In genomic region chr14:31268301-31269001, GRCm38 (mm10) we compare ENCODE assay signal across 8 mouse cellular contexts. TPM values are rescaled to one million over a fixed set of nuclear protein-coding genes. Genes with fewer than 3 reads are reported as not detected.
A peak's percentile ranks its signal among the peaks of the same experiment; 100 is the strongest.
DNase-seq lines count a peak whose midpoint lies in the region; ATAC-seq and TF ChIP-seq lines count a peak whose summit lies in the region.

No protein-coding gene starts in this region.

- TF ChIP-seq CTCF in lung, embryonic 14.5 days (IDR thresholded peaks at IDR 0.05; ENCODE audit: low read depth), result no peak

- ATAC-seq in lung, embryonic 14.5 days (ENCODE audit: insufficient read depth), result no peak
- ATAC-seq in hindbrain, embryonic 12.5 days (ENCODE audit: low FRiP score), result peak; percentile 79
- no peak for ATAC-seq in limb, embryonic 11.5 days (ENCODE audit: insufficient number of reproducible peaks, low FRiP score, low TSS enrichment, low read depth)
- no peak for ATAC-seq in stomach, embryonic 16.5 days (ENCODE audit: insufficient read depth, low FRiP score)
- ATAC-seq in megakaryocyte-erythroid progenitor cell, adult 5-6 weeks (replicated peaks; ENCODE audit: low FRiP score, low TSS enrichment, poor library complexity, severe bottlenecking), result no peak
- no peak for ATAC-seq in granulocyte monocyte progenitor cell, adult 5-6 weeks (replicated peaks; ENCODE audit: poor library complexity, severe bottlenecking)

- DNase-seq in lung, embryonic 14.5 days, result no peak
- no peak for DNase-seq in lung, postnatal 10 days
- DNase-seq in limb, embryonic 11.5 days (ENCODE audit: low spot score), result no peak
- no peak for DNase-seq in adipocyte (ENCODE audit: low spot score)

- no peak overlapping the region for H3K27ac ChIP-seq in lung, embryonic 14.5 days (ENCODE audit: low read depth)
- peak overlapping the region; percentile 25; the same call in 1 of the 2 replicates for H3K27ac ChIP-seq in hindbrain, embryonic 12.5 days
- no peak overlapping the region for H3K27ac ChIP-seq in limb, embryonic 11.5 days (replicated peaks; ENCODE audit: low read depth, low read length)
- no peak overlapping the region for H3K27ac ChIP-seq in stomach, embryonic 16.5 days (ENCODE audit: low read length)

- H3K27me3 ChIP-seq in lung, embryonic 14.5 days (ENCODE audit: insufficient read depth, low read length), result no peaks in the 10 kb centered on the region
- peaks cover 7% of the 10 kb centered on the region; the same call in 1 of the 2 replicates for H3K27me3 ChIP-seq in hindbrain, embryonic 12.5 days
- H3K27me3 ChIP-seq in limb, embryonic 11.5 days (ENCODE audit: control insufficient read depth, insufficient read depth, low read length), result no peaks in the 10 kb centered on the region
- no peaks in the 10 kb centered on the region for H3K27me3 ChIP-seq in stomach, embryonic 16.5 days (ENCODE audit: control insufficient read depth, insufficient read depth, low read length)

- no peaks in the 10 kb centered on the region for H3K4me1 ChIP-seq in lung, embryonic 14.5 days (ENCODE audit: insufficient read depth)
- peaks cover 22% of the 10 kb centered on the region for H3K4me1 ChIP-seq in hindbrain, embryonic 12.5 days
- peaks cover 12% of the 10 kb centered on the region for H3K4me1 ChIP-seq in limb, embryonic 11.5 days (ENCODE audit: control insufficient read depth, insufficient read depth, low read length)
- no peaks in the 10 kb centered on the region; the same call in 1 of the 2 replicates for H3K4me1 ChIP-seq in stomach, embryonic 16.5 days (ENCODE audit: control insufficient read depth, insufficient read depth, low read length)

- no peaks in the 10 kb centered on the region for H3K36me3 ChIP-seq in lung, embryonic 14.5 days (ENCODE audit: insufficient read depth)
- 0 out of 2 replicates have a peak, but pooled peaks cover 4% of the 10 kb centered on the region for H3K36me3 ChIP-seq in hindbrain, embryonic 12.5 days
- no peaks in the 10 kb centered on the region for H3K36me3 ChIP-seq in limb, embryonic 11.5 days (ENCODE audit: control insufficient read depth, insufficient read depth, low read length)
- H3K36me3 ChIP-seq in stomach, embryonic 16.5 days (ENCODE audit: control insufficient read depth, insufficient read depth, low read length), result no peaks in the 10 kb centered on the region

- 62% methylated on average over 9 of the region's 9 CpGs for WGBS in lung, embryonic 14.5 days
- 44% methylated on average over 9 of the region's 9 CpGs for WGBS in hindbrain, embryonic 12.5 days
- 77% methylated on average over 9 of the region's 9 CpGs for WGBS in limb, embryonic 11.5 days
- 73% methylated on average over 9 of the region's 9 CpGs for WGBS in stomach, embryonic 16.5 days

- H3K9me3 ChIP-seq in lung, embryonic 14.5 days (ENCODE audit: low read depth, low read length), result no peaks in the 10 kb centered on the region
- H3K9me3 ChIP-seq in hindbrain, embryonic 12.5 days (replicated peaks), result no peaks in the 10 kb centered on the region
- H3K9me3 ChIP-seq in limb, embryonic 11.5 days (ENCODE audit: control insufficient read depth, low read length), result no peaks in the 10 kb centered on the region
- H3K9me3 ChIP-seq in stomach, embryonic 16.5 days (replicated peaks; ENCODE audit: control insufficient read depth, low read length), result no peaks in the 10 kb centered on the region

- peak overlapping the region; percentile 67; the same call in 1 of the 2 replicates for H3K4me2 ChIP-seq in lung, embryonic 14.5 days
- peak overlapping the region; percentile 47 for H3K4me2 ChIP-seq in hindbrain, embryonic 12.5 days (replicated peaks)
- H3K4me2 ChIP-seq in limb, embryonic 11.5 days (ENCODE audit: low read depth, severe bottlenecking), result peak overlapping the region; percentile 51; the same call in 1 of the 2 replicates
- H3K4me2 ChIP-seq in stomach, embryonic 16.5 days (ENCODE audit: low read depth, low read length), result peak overlapping the region; percentile 71

- no peak overlapping the region for H3K9ac ChIP-seq in lung, embryonic 14.5 days
- H3K9ac ChIP-seq in hindbrain, embryonic 12.5 days, result no peak overlapping the region
- peak overlapping the region; percentile 41; the same call in 1 of the 2 replicates for H3K9ac ChIP-seq in limb, embryonic 11.5 days (ENCODE audit: low read length)
- H3K9ac ChIP-seq in stomach, embryonic 16.5 days (ENCODE audit: low read length), result peak overlapping the region; percentile 69

- no peak overlapping the region for H3K4me3 ChIP-seq in lung, embryonic 14.5 days (ENCODE audit: low read depth, low read length)
- H3K4me3 ChIP-seq in hindbrain, embryonic 12.5 days, result 0 out of 2 replicates have a peak overlapping the region, but pooled peaks have one; percentile 18
- no peak overlapping the region for H3K4me3 ChIP-seq in limb, embryonic 11.5 days (ENCODE audit: low read depth, low read length)
- peak overlapping the region; percentile 49; the same call in 1 of the 2 replicates for H3K4me3 ChIP-seq in stomach, embryonic 16.5 days (replicated peaks; ENCODE audit: low read length)

RNA-seq across cellular contexts. Expression of gene Bap1, which starts 17.2 kb away (rescaled TPM):
- polyA plus RNA-seq in lung, embryonic 14.5 days (2014; fragmentation: Nextera tagmentation; extraction: Ambion mirVana), result 83.1 and 91.5 TPM in 2 replicates
- polyA plus RNA-seq in hindbrain, embryonic 12.5 days (2016; fragmentation: Nextera tagmentation; extraction: Ambion mirVana), result 110 and 112 TPM in 2 replicates
- 111 and 112 TPM in 2 replicates for polyA plus RNA-seq in limb, embryonic 11.5 days (2014; fragmentation: Nextera tagmentation; extraction: Ambion mirVana)
- polyA plus RNA-seq in stomach, embryonic 16.5 days (2015; fragmentation: Nextera tagmentation; extraction: Ambion mirVana), result 64.1 and 69.0 TPM in 2 replicates
- total RNA-seq in megakaryocyte-erythroid progenitor cell, adult 5-6 weeks (2014; fragmentation: Nextera tagmentation), result 42.7 and 43.6 TPM in 2 replicates
- 65.4 and 67.9 TPM in 2 replicates for total RNA-seq in megakaryocyte-erythroid progenitor cell, adult 5-6 weeks (2017)
- 29.9 and 40.9 TPM in 2 replicates for total RNA-seq in granulocyte monocyte progenitor cell, adult 5-6 weeks (2014; fragmentation: Nextera tagmentation)
- 47.9 and 54.8 TPM in 2 replicates for total RNA-seq in granulocyte monocyte progenitor cell, adult 5-6 weeks (2017)

RNA-seq across cellular contexts. Expression of gene Phf7, which starts 17.3 kb away (rescaled TPM):
- 11.8 and 16.5 TPM in 2 replicates for polyA plus RNA-seq in lung, embryonic 14.5 days (2014; fragmentation: Nextera tagmentation; extraction: Ambion mirVana)
- 12.4 TPM in 2 replicates for polyA plus RNA-seq in hindbrain, embryonic 12.5 days (2016; fragmentation: Nextera tagmentation; extraction: Ambion mirVana)
- polyA plus RNA-seq in limb, embryonic 11.5 days (2014; fragmentation: Nextera tagmentation; extraction: Ambion mirVana), result 12.7 and 13.5 TPM in 2 replicates
- polyA plus RNA-seq in stomach, embryonic 16.5 days (2015; fragmentation: Nextera tagmentation; extraction: Ambion mirVana), result 9.5 and 12.7 TPM in 2 replicates
- 10.2 and 23.0 TPM in 2 replicates for total RNA-seq in megakaryocyte-erythroid progenitor cell, adult 5-6 weeks (2014; fragmentation: Nextera tagmentation)
- 9.8 and 15.7 TPM in 2 replicates for total RNA-seq in megakaryocyte-erythroid progenitor cell, adult 5-6 weeks (2017)
- total RNA-seq in granulocyte monocyte progenitor cell, adult 5-6 weeks (2014; fragmentation: Nextera tagmentation), result 13.9 and 15.2 TPM in 2 replicates
- total RNA-seq in granulocyte monocyte progenitor cell, adult 5-6 weeks (2017), result 14.8 and 17.4 TPM in 2 replicates

RNA-seq across cellular contexts. Expression of gene Sema3g, which starts 50.8 kb away (rescaled TPM):
- 0.38 and 0.49 TPM in 2 replicates for polyA plus RNA-seq in lung, embryonic 14.5 days (2014; fragmentation: Nextera tagmentation; extraction: Ambion mirVana)
- polyA plus RNA-seq in hindbrain, embryonic 12.5 days (2016; fragmentation: Nextera tagmentation; extraction: Ambion mirVana), result 0.79 and 1.2 TPM in 2 replicates
- polyA plus RNA-seq in limb, embryonic 11.5 days (2014; fragmentation: Nextera tagmentation; extraction: Ambion mirVana), result 0.09 and 0.20 TPM in 2 replicates
- 0.67 and 0.90 TPM in 2 replicates for polyA plus RNA-seq in stomach, embryonic 16.5 days (2015; fragmentation: Nextera tagmentation; extraction: Ambion mirVana)
- total RNA-seq in megakaryocyte-erythroid progenitor cell, adult 5-6 weeks (2014; fragmentation: Nextera tagmentation), result not detected in 2 replicates
- not detected in 2 replicates for total RNA-seq in megakaryocyte-erythroid progenitor cell, adult 5-6 weeks (2017)
- total RNA-seq in granulocyte monocyte progenitor cell, adult 5-6 weeks (2014; fragmentation: Nextera tagmentation), result 0.21 TPM in 1 of 2 replicates, not detected in the other
- not detected in 2 replicates for total RNA-seq in granulocyte monocyte progenitor cell, adult 5-6 weeks (2017)

RNA-seq across cellular contexts. Expression of gene Nisch, which starts 51.7 kb away (rescaled TPM):
- 386 and 411 TPM in 2 replicates for polyA plus RNA-seq in lung, embryonic 14.5 days (2014; fragmentation: Nextera tagmentation; extraction: Ambion mirVana)
- 464 and 474 TPM in 2 replicates for polyA plus RNA-seq in hindbrain, embryonic 12.5 days (2016; fragmentation: Nextera tagmentation; extraction: Ambion mirVana)
- polyA plus RNA-seq in limb, embryonic 11.5 days (2014; fragmentation: Nextera tagmentation; extraction: Ambion mirVana), result 346 and 377 TPM in 2 replicates
- 289 and 291 TPM in 2 replicates for polyA plus RNA-seq in stomach, embryonic 16.5 days (2015; fragmentation: Nextera tagmentation; extraction: Ambion mirVana)
- 144 and 164 TPM in 2 replicates for total RNA-seq in megakaryocyte-erythroid progenitor cell, adult 5-6 weeks (2014; fragmentation: Nextera tagmentation)
- total RNA-seq in megakaryocyte-erythroid progenitor cell, adult 5-6 weeks (2017), result 67.7 and 77.9 TPM in 2 replicates
- 137 and 211 TPM in 2 replicates for total RNA-seq in granulocyte monocyte progenitor cell, adult 5-6 weeks (2014; fragmentation: Nextera tagmentation)
- 86.1 and 111 TPM in 2 replicates for total RNA-seq in granulocyte monocyte progenitor cell, adult 5-6 weeks (2017)

RNA-seq across cellular contexts. Expression of gene Dnah1, which starts 55.2 kb away (rescaled TPM):
- 4.1 and 4.6 TPM in 2 replicates for polyA plus RNA-seq in lung, embryonic 14.5 days (2014; fragmentation: Nextera tagmentation; extraction: Ambion mirVana)
- 6.4 and 6.5 TPM in 2 replicates for polyA plus RNA-seq in hindbrain, embryonic 12.5 days (2016; fragmentation: Nextera tagmentation; extraction: Ambion mirVana)
- polyA plus RNA-seq in limb, embryonic 11.5 days (2014; fragmentation: Nextera tagmentation; extraction: Ambion mirVana), result 9.1 and 9.4 TPM in 2 replicates
- polyA plus RNA-seq in stomach, embryonic 16.5 days (2015; fragmentation: Nextera tagmentation; extraction: Ambion mirVana), result 4.9 TPM in 2 replicates
- total RNA-seq in megakaryocyte-erythroid progenitor cell, adult 5-6 weeks (2014; fragmentation: Nextera tagmentation), result 0.59 TPM in 1 of 2 replicates, not detected in the other
- 0.04 TPM in 1 of 2 replicates, not detected in the other for total RNA-seq in megakaryocyte-erythroid progenitor cell, adult 5-6 weeks (2017)
- total RNA-seq in granulocyte monocyte progenitor cell, adult 5-6 weeks (2014; fragmentation: Nextera tagmentation), result 0.02 and 0.32 TPM in 2 replicates
- 0.05 and 0.17 TPM in 2 replicates for total RNA-seq in granulocyte monocyte progenitor cell, adult 5-6 weeks (2017)

Comparison
In these comparisons a context has a peak if more than half of its experiments do, and no peak if none do; other contexts are left out.
1. H3K4me3 ChIP-seq: peak in hindbrain, embryonic 12.5 days (single experiment) and stomach, embryonic 16.5 days (single experiment); none in lung, embryonic 14.5 days (single experiment) and limb, embryonic 11.5 days (single experiment).
2. H3K9ac ChIP-seq: peak in limb, embryonic 11.5 days (single experiment) and stomach, embryonic 16.5 days (single experiment); none in lung, embryonic 14.5 days (single experiment) and hindbrain, embryonic 12.5 days (single experiment).
3. Peak in every context shown above with its lines, with median percentiles within 50 percentile points of each other: H3K4me2 ChIP-seq.